Mouse (Mus musculus) lung, embryonic 16.5 days (tissue): ENCODE measurements around the gene Pfkfb1. TPM values are rescaled to one million over a fixed set of nuclear protein-coding genes. Genes with fewer than 3 reads are reported as not detected.

Experiments used
- ATAC-seq: fragments of 200-750 bp; cut with Nextera tagmentation; 2 replicates; pipeline ENCODE4 v1.8.0; 2017; ENCODE audit warnings: low read depth, mild to moderate bottlenecking, moderate library complexity
- H3K27ac ChIP-seq: fragments of 300-500 bp; sonication (generic); 2 replicates; pipeline ENCODE4 v1.5.1; 2014; ENCODE audit warnings: mild to moderate bottlenecking, control low read depth, low read length
- H3K27me3 ChIP-seq: fragments of 300-500 bp; sonication (generic); 2 replicates; pipeline ENCODE4 v1.6.1; 2014; ENCODE audit warnings: low read depth, low read length, mixed read lengths; ENCODE audit not compliant: control insufficient read depth, insufficient read depth
- H3K36me3 ChIP-seq: fragments of 300-500 bp; sonication (generic); 2 replicates; pipeline ENCODE4 v1.6.1; 2014; ENCODE audit warnings: low read length; ENCODE audit not compliant: control insufficient read depth, insufficient read depth
- H3K4me1 ChIP-seq: fragments of 300-500 bp; sonication (generic); replicated peaks from 2 replicates; pipeline ENCODE4 v1.6.1; 2014; ENCODE audit warnings: low read length, mixed read lengths; ENCODE audit not compliant: control insufficient read depth, insufficient read depth
- H3K4me2 ChIP-seq: fragments of 300-500 bp; sonication (generic); 2 replicates; pipeline ENCODE4 v1.6.1; 2014; ENCODE audit warnings: low read depth, low read length, control low read depth
- H3K4me3 ChIP-seq: fragments of 300-500 bp; sonication (generic); 2 replicates; pipeline ENCODE4 v1.5.1; 2014; ENCODE audit warnings: mild to moderate bottlenecking, low read length, control low read depth
- H3K9ac ChIP-seq: fragments of 300-500 bp; sonication (generic); 2 replicates; pipeline ENCODE4 v1.6.1; 2014; ENCODE audit warnings: low read length, control low read depth
- H3K9me3 ChIP-seq: fragments of 300-500 bp; sonication (generic); 2 replicates; pipeline ENCODE4 v1.6.1; 2016; ENCODE audit warnings: low read length; ENCODE audit not compliant: control insufficient read depth
- WGBS: fragments of 180-500 bp; shearing (Covaris S2); extraction: QIAGEN DNeasy Blood & Tissue Kit; methylation state at CpG from one replicate; pipeline ENCODE4 v1.1.7; 2014; 5-methylcytosine and 5-hydroxymethylcytosine counted together
- polyA plus RNA-seq: library from polyadenylated mRNA; unstranded; fragments of >200 nt; fragmentation: Nextera tagmentation; extraction: Ambion mirVana; gene quantifications from 2 replicates; pipeline ENCODE4 v1.2.1, GENCODE M21; 2015

Pfkfb1 gene
- polyA plus RNA-seq: 5.2 and 7.1 TPM in 2 replicates

DNA sequence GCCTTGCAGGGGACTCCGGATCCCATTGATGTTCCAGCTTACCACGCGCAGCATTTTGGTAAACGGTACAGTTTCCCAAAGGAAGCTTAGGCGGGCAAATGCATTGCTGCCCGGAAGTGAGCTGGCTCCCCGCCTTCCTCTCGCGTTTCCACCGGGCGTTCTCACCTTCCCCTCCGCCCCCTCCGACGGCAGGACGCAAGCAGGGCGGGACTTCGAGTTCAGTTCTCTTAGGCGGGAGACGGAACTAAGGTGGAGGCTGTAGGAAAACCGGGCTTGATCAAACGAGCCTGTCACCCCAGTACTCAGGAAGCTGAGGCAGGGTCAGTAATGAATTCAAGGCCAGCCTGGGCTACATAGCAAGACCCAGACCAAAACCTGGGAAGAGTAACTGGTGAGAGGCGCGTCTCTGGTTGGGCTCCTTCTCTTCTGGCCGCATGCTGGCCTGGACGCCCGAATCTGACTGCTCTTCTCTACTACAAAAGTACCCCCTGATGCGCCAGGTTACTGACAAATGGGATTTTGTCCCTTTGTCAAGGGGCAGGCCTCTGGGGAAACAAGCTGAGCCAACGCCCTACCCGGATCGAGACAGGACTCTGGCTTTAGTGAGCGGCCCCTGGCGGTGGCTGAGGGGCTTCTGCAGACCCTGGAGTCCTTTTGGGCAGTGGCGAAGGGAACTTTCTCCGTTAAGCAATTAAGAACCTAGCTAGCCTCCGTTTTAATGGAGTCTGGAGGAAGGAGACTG lies at the start of gene Pfkfb1:
Pfkfb1 (plus strand) TSS at position 207 of the 742 bp plus-strand sequence.
- ATAC-seq: peak; percentile 96
- Histone ChIP-seq H3K36me3 (peaks cover 4% of the 10 kb centered on the region; the same call in 1 of the 2 replicates), H3K4me1 (0 out of 2 replicates have a peak, but pooled peaks cover 4% of the 10 kb centered on the region), H3K9me3 (no peaks in the 10 kb centered on the region), H3K4me3 (peak within 1 kb of the TSS; percentile 62), H3K9ac (peak within 1 kb of the TSS; percentile 75), H3K4me2 (peak within 1 kb of the TSS; percentile 59), H3K27ac (peak within 1 kb of the TSS; percentile 87), H3K27me3 (no peaks in the 10 kb centered on the region)
- 20% methylated on average over 35 of the region's 35 CpGs for WGBS

DNA sequence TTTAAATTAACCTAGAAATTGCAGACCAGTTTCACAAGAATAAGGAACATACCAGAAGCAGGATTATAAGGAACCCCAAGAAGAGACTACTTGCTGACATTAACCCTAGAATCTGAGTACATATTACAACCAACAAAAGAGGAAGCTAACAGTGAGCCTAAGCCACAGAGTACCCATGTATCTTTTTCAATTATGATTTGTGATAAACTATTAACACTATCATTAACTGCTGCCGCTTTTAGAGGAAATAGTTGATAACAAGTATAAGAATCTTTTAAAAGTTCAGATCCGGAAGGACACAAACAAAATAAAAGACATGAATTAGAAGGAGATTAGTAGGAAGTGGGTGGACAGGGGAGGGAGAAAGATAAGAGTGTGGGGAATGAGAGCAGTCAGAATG lies 47.9 kb upstream of the Pfkfb1 start:
- Histone ChIP-seq H3K27ac (no peak overlapping the region), H3K9ac (no peak overlapping the region), H3K4me2 (no peak overlapping the region), H3K27me3 (no peaks in the 10 kb centered on the region), H3K36me3 (no peaks in the 10 kb centered on the region), H3K9me3 (no peaks in the 10 kb centered on the region), H3K4me1 (no peaks in the 10 kb centered on the region), H3K4me3 (no peak overlapping the region)
- ATAC-seq: no peak
- 83% methylated on average over 2 of the region's 2 CpGs for WGBS

DNA sequence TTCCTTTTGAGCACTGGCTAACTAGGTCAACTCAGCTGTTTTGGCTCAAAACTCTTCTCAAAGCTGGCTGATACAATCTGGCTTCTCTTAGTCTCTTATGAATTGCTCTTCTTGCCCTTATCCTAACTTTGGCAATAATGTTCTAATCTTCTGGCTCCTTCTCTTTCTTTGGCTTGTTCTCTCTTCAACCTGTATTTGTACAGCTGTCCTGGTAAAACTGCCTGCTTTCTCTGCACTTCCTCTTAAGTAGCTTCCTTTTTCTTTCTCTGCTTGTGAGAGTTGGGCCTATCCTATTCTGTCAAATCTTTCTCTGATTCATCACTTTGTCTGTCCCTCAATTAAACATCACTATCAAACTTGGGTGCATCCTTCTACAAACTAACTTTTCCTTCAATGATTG lies 46.3 kb upstream of the Pfkfb1 start:
- H3K36me3 ChIP-seq: no peaks in the 10 kb centered on the region
- H3K9me3 ChIP-seq: no peaks in the 10 kb centered on the region
- H3K4me2 ChIP-seq: no peak overlapping the region
- no peak overlapping the region for H3K4me3 ChIP-seq
- no peaks in the 10 kb centered on the region for H3K27me3 ChIP-seq
- no peaks in the 10 kb centered on the region for H3K4me1 ChIP-seq
- ATAC-seq: no peak
- H3K27ac ChIP-seq: no peak overlapping the region
- H3K9ac ChIP-seq: no peak overlapping the region

DNA sequence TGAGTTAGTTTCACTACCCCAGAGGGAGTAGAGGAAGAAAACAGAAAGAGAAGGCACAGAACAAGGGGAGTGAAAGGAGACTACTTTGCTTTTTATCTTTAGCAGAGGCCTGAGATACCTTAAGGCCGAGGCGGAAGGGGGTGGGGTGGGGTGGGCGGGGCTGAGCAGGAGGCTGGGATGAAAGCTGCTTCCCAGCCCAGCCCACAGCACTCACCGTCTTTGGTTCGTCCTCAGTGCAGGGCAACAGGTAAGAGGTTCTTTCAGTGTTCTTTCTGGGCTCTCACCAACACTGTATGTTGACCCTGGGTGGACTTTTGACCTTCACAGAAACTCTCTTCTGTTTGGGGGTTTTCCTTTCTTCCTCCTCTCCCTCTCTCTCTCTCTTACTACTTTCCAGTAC lies 40.8 kb upstream of the Pfkfb1 start, which contains the start of gene Alas2:
Alas2 (plus strand) TSS at position 137 of the 400 bp plus-strand sequence.
- no peak within 1 kb of the TSS for H3K27ac ChIP-seq
- no peak within 1 kb of the TSS for H3K4me3 ChIP-seq
- H3K9ac ChIP-seq: no peak within 1 kb of the TSS
- H3K4me2 ChIP-seq: no peak within 1 kb of the TSS
- no peak for ATAC-seq
- H3K9me3 ChIP-seq: no peaks in the 10 kb centered on the region
- no peaks in the 10 kb centered on the region for H3K27me3 ChIP-seq
- no peaks in the 10 kb centered on the region for H3K4me1 ChIP-seq
- no peaks in the 10 kb centered on the region for H3K36me3 ChIP-seq
- WGBS: 28% methylated on average over 5 of the region's 5 CpGs

DNA sequence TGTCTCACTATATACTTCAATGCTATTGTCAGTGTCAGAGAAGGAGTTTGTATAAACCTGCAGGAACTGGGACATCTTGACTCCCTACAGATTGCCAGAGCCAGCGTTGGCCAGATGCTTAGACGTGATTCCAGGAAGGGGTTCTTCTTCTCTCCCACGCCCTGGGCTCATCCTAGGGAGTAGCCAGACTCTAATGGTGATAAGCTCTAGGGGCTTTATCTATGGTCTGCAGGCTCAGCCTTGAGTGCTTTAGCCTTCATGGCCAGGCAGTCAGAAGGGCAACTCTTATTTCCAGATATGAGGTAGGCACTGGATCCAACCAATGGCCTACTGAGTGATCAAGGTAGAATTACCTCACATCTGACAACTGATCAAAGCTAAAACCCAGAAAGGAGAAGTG lies 38.4 kb upstream of the Pfkfb1 start:
- no peaks in the 10 kb centered on the region for H3K4me1 ChIP-seq
- no peaks in the 10 kb centered on the region for H3K27me3 ChIP-seq
- 75% methylated on average over 3 of the region's 3 CpGs for WGBS
- no peak for ATAC-seq
- H3K9me3 ChIP-seq: no peaks in the 10 kb centered on the region
- no peaks in the 10 kb centered on the region for H3K36me3 ChIP-seq
- H3K4me3 ChIP-seq: no peak overlapping the region
- no peak overlapping the region for H3K9ac ChIP-seq
- no peak overlapping the region for H3K27ac ChIP-seq
- H3K4me2 ChIP-seq: no peak overlapping the region

DNA sequence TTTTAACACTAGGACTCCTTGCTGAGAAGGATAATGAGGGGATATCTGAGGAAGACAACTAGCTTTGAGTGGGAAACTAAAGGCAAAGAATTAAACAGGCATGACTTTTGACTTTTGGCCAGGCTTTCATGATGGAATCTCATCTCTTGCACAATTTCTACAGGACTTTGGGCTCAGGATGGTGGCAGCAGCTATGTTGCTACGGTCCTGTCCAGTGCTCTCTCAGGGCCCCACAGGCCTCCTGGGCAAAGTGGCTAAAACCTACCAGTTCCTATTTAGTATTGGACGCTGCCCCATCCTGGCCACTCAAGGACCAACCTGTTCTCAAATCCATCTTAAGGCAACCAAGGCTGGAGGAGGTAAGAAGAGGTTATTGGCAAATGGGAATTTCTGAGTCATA lies 36.0 kb upstream of the Pfkfb1 start:
- no peak overlapping the region for H3K27ac ChIP-seq
- no peaks in the 10 kb centered on the region for H3K9me3 ChIP-seq
- ATAC-seq: no peak
- H3K9ac ChIP-seq: no peak overlapping the region
- no peak overlapping the region for H3K4me2 ChIP-seq
- H3K36me3 ChIP-seq: no peaks in the 10 kb centered on the region
- H3K4me1 ChIP-seq: no peaks in the 10 kb centered on the region
- no peak overlapping the region for H3K4me3 ChIP-seq
- no peaks in the 10 kb centered on the region for H3K27me3 ChIP-seq
- 87% methylated on average over 2 of the region's 2 CpGs for WGBS

DNA sequence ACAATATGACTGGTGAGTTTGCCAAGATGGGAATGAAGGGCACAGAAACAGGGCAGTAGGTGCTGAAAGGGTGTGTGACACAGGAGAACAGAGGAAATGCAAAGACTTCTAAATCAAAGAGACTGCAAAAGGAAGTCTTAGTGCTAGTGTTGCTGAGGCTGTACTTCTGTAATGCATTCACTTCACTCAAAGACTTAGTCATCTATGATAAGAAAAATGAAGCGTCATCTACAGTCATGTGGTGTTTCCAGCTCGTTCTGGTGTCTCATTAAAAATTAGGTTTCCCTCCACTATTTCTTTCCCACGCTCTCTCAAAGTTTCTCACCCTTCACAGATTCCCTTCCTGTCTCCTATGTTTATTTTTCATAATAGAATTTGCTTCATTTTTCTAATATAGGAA lies 34.0 kb upstream of the Pfkfb1 start:
- no peak for ATAC-seq
- H3K27me3 ChIP-seq: no peaks in the 10 kb centered on the region
- WGBS: 75% methylated on average over 3 of the region's 3 CpGs
- H3K9me3 ChIP-seq: no peaks in the 10 kb centered on the region
- H3K36me3 ChIP-seq: no peaks in the 10 kb centered on the region
- H3K9ac ChIP-seq: no peak overlapping the region
- no peak overlapping the region for H3K27ac ChIP-seq
- no peaks in the 10 kb centered on the region for H3K4me1 ChIP-seq
- H3K4me2 ChIP-seq: no peak overlapping the region
- no peak overlapping the region for H3K4me3 ChIP-seq

DNA sequence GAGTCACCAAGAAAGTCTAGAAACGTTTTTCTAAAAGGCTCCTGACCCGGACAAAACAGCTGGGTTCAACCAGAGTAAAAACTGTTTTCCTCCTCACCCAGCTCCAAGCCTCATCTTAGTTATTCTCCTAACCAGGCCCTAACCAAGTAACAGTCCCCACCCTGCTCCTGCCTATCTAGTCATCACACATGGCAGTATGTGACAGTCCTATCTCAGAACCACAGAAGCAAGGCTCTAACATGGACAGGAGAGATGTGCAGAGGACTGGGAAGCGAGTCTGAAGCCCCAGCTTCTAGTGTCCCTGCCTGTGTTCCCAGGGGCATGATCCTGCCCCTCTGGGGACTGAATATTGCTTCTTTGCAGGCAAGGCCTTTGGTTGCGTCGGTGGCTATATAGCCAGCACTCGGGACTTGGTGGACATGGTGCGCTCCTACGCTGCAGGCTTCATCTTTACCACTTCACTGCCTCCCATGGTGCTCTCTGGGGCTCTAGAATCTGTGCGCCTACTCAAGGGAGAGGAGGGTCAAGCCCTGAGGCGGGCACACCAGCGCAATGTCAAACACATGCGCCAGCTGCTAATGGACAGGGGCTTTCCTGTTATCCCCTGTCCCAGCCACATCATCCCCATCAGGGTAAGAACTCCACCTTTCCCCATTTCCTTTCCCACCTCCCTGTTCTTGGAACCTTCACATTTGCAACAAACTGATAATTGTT lies 23.2 kb upstream of the Pfkfb1 start:
- 80% methylated on average over 11 of the region's 12 CpGs for WGBS
- no peaks in the 10 kb centered on the region for H3K9me3 ChIP-seq
- ATAC-seq: no peak
- H3K27me3 ChIP-seq: no peaks in the 10 kb centered on the region
- no peak overlapping the region for H3K4me2 ChIP-seq
- no peaks in the 10 kb centered on the region for H3K4me1 ChIP-seq
- H3K9ac ChIP-seq: no peak overlapping the region
- no peaks in the 10 kb centered on the region; the same call in 1 of the 2 replicates for H3K36me3 ChIP-seq
- no peak overlapping the region for H3K4me3 ChIP-seq
- no peak overlapping the region for H3K27ac ChIP-seq

DNA sequence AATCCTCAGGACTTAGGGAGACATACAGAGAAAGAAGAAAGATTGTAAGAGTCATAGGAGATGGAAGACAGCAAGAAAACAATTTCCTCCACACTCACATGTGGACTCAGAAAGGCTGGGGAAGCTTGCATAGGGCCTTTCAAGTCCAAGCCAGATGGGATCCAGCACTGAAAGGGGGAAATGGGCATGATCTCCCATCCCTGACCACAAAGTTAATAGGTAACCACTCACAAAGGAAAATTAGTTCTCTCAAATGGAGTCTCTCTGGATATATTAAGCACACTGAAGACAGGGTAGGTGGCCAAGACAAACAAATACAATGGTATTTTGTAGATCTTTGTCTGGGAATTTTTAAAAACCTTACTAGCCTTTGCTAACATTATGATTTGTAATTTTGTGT lies 6.1 kb upstream of the Pfkfb1 start:
- no peak overlapping the region for H3K4me2 ChIP-seq
- no peak overlapping the region for H3K9ac ChIP-seq
- H3K36me3 ChIP-seq: peaks cover 10% of the 10 kb centered on the region
- no peak overlapping the region for H3K4me3 ChIP-seq
- H3K9me3 ChIP-seq: no peaks in the 10 kb centered on the region
- H3K4me1 ChIP-seq: no peaks in the 10 kb centered on the region
- no peaks in the 10 kb centered on the region for H3K27me3 ChIP-seq
- no peak for ATAC-seq
- H3K27ac ChIP-seq: no peak overlapping the region
